Mouse (Mus musculus) T-helper 17 cell (primary cell): Measurements from ENCODE around the gene Psd.

Experiments
- in situ Hi-C, 2 experiments: fragments of 300-600 bp; cut with MboI, MseI; formaldehyde crosslinking; loops; 1 replicate in 1 of 2; 2 replicates in 1 of 2; pipeline ENCODE4 v1.15.1; 2025; ENCODE audit warnings: high pct_unique_total_duplicates in 2 of 2

Psd gene

GRCm38 (mm10) chr19:46339287-46339971 is 12.5 kb upstream of the Psd start:
- in situ Hi-C loops = no loop called here

GRCm38 (mm10) chr19:46338942-46339286 is 12.0 kb upstream of the Psd start:
- in situ Hi-C loops = no loop called here

- in situ Hi-C loops = no loop called here
These were observed 11.5 kb upstream of the Psd start, which contains the start of gene Cuedc2 for GRCm38 (mm10) chr19:46338331-46338936. Gene Cuedc2, minus strand, starts transcription at chr19:46338702.

GRCm38 (mm10) chr19:46337719-46338330 is 10.9 kb upstream of the Psd start:
- in situ Hi-C loops = no loop called here

- in situ Hi-C loops = loop anchor here in 1 of 2 experiments (5.0 kb wide), 1 partner anchor 38 kb away; no protein-coding TSS in a partner anchor
These were observed 7.0 kb upstream of the Psd start for GRCm38 (mm10) chr19:46333906-46334305.

- in situ Hi-C loops = loop anchor here in 1 of 2 experiments (5.0 kb wide), 1 partner anchor 39 kb away; no protein-coding TSS in a partner anchor
These were observed 5.9 kb upstream of the Psd start for GRCm38 (mm10) chr19:46332721-46333339.

- in situ Hi-C loops = loop anchor here in 1 of 2 experiments (5.0 kb wide), 1 partner anchor 40 kb away; no protein-coding TSS in a partner anchor
These were observed 5.0 kb upstream of the Psd start for GRCm38 (mm10) chr19:46331936-46332335.

GRCm38 (mm10) chr19:46331326-46331725 is 4.4 kb upstream of the Psd start:
- in situ Hi-C loops = loop anchor here in 1 of 2 experiments (5.0 kb wide), 1 partner anchor 41 kb away; no protein-coding TSS in a partner anchor

GRCm38 (mm10) chr19:46330696-46331095 is 3.7 kb upstream of the Psd start:
- in situ Hi-C loops = loop anchor here in 1 of 2 experiments (5.0 kb wide), 1 partner anchor 42 kb away; no protein-coding TSS in a partner anchor

GRCm38 (mm10) chr19:46329951-46330350 is 3.0 kb upstream of the Psd start:
- in situ Hi-C loops = loop anchor here in 1 of 2 experiments (5.0 kb wide), 1 partner anchor 42 kb away; no protein-coding TSS in a partner anchor

- in situ Hi-C loops = no loop called here
These were observed 2.2 kb upstream of the Psd start for GRCm38 (mm10) chr19:46329031-46329641.

- in situ Hi-C loops = no loop called here
These were observed 1.4 kb upstream of the Psd start, which contains the start of gene Fbxl15 for GRCm38 (mm10) chr19:46328081-46329030. Gene Fbxl15, plus strand, starts transcription at chr19:46328184.

GRCm38 (mm10) chr19:46327531-46328064 is 642 bp upstream of the Psd start:
- in situ Hi-C loops = no loop called here

GRCm38 (mm10) chr19:46326019-46326755 is 769 bp downstream of the Psd start:
- in situ Hi-C loops = no loop called here

- in situ Hi-C loops = no loop called here
These were observed 2.0 kb downstream of the Psd start for GRCm38 (mm10) chr19:46324918-46325317.

GRCm38 (mm10) chr19:46324366-46324765 is 2.6 kb downstream of the Psd start:
- in situ Hi-C loops = no loop called here

GRCm38 (mm10) chr19:46323716-46324115 is 3.2 kb downstream of the Psd start:
- in situ Hi-C loops = no loop called here

GRCm38 (mm10) chr19:46322996-46323572 is 3.9 kb downstream of the Psd start:
- in situ Hi-C loops = no loop called here
